11 mouse cellular contexts compared by ENCODE assay signal in genomic region chr16:14242553-14242952, GRCm38 (mm10). TPM values are rescaled to one million over a fixed set of nuclear protein-coding genes. Genes with fewer than 3 reads are reported as not detected.
DNase-seq lines count a peak whose midpoint lies in the region; ATAC-seq and TF ChIP-seq lines count a peak whose summit lies in the region.
"Had no signal": no experiment of that assay in that cellular context is flagged by ENCODE, and none has a peak within 500 bp of the region (broad histone marks: within the 10 kb centered on the region; RNA-seq: fewer than 3 reads in every experiment).

No protein-coding gene starts in this region.

- H3K4me1 ChIP-seq in lung, embryonic 14.5 days (ENCODE audit: insufficient read depth) = no peaks in the 10 kb centered on the region
- no peaks in the 10 kb centered on the region for H3K4me1 ChIP-seq in stomach, postnatal 0 days (replicated peaks; ENCODE audit: control insufficient read depth, insufficient read depth)
- H3K4me1 ChIP-seq: limb, embryonic 15.5 days had no signal

- H3K27ac ChIP-seq in lung, embryonic 14.5 days (ENCODE audit: low read depth) = no peak overlapping the region; the same call in 1 of the 2 replicates
- H3K27ac ChIP-seq in stomach, postnatal 0 days (replicated peaks) = no peak overlapping the region
- H3K27ac ChIP-seq: embryonic facial prominence, embryonic 13.5 days; limb, embryonic 15.5 days had no signal

- H3K9ac ChIP-seq in lung, embryonic 14.5 days = no peak overlapping the region
- H3K9ac ChIP-seq in stomach, postnatal 0 days (ENCODE audit: low read length) = no peak overlapping the region
- H3K9ac ChIP-seq: embryonic facial prominence, embryonic 13.5 days; limb, embryonic 15.5 days had no signal

- no peaks in the 10 kb centered on the region for H3K36me3 ChIP-seq in lung, embryonic 14.5 days (ENCODE audit: insufficient read depth)
- H3K36me3 ChIP-seq in stomach, postnatal 0 days (ENCODE audit: control insufficient read depth, insufficient read depth, low read length) = no peaks in the 10 kb centered on the region
- H3K36me3 ChIP-seq: embryonic facial prominence, embryonic 13.5 days; limb, embryonic 15.5 days had no signal

- 25% methylated on average over 2 of the region's 2 CpGs for WGBS in lung, embryonic 14.5 days
- WGBS in stomach, postnatal 0 days = 34% methylated on average over 2 of the region's 2 CpGs

- H3K27me3 ChIP-seq in lung, embryonic 14.5 days (ENCODE audit: insufficient read depth, low read length) = no peaks in the 10 kb centered on the region
- H3K27me3 ChIP-seq in stomach, postnatal 0 days (ENCODE audit: control insufficient read depth, insufficient read depth, low read length) = no peaks in the 10 kb centered on the region
- H3K27me3 ChIP-seq: embryonic facial prominence, embryonic 13.5 days; limb, embryonic 15.5 days had no signal

- H3K4me2 ChIP-seq in lung, embryonic 14.5 days = no peak overlapping the region
- no peak overlapping the region for H3K4me2 ChIP-seq in stomach, postnatal 0 days (replicated peaks; ENCODE audit: low read depth)
- H3K4me2 ChIP-seq: embryonic facial prominence, embryonic 13.5 days; limb, embryonic 15.5 days had no signal

- no peak for ATAC-seq in lung, embryonic 14.5 days (ENCODE audit: insufficient read depth)
- ATAC-seq in stomach, postnatal 0 days (ENCODE audit: low FRiP score, low TSS enrichment) = no peak

- no peaks in the 10 kb centered on the region for H3K9me3 ChIP-seq in lung, embryonic 14.5 days (ENCODE audit: low read depth, low read length)
- no peaks in the 10 kb centered on the region for H3K9me3 ChIP-seq in stomach, postnatal 0 days (ENCODE audit: control insufficient read depth, low read length)
- H3K9me3 ChIP-seq: embryonic facial prominence, embryonic 13.5 days; limb, embryonic 15.5 days had no signal

- no peak for TF ChIP-seq EP300 in stomach, postnatal 0 days (optimal IDR thresholded peaks at IDR 0.05)

- TF ChIP-seq CTCF in lung, embryonic 14.5 days (IDR thresholded peaks at IDR 0.05; ENCODE audit: low read depth) = peak; percentile 61
- TF ChIP-seq CTCF in stomach, postnatal 0 days (IDR thresholded peaks at IDR 0.05; ENCODE audit: low read depth) = peak; percentile 63

- peak; percentile 19 for DNase-seq in adrenal gland, postnatal 10 days
- no peak for DNase-seq in adrenal gland, adult 8-10 months
- peak; percentile 48 for DNase-seq in lung, embryonic 14.5 days
- DNase-seq in lung, postnatal 14 days = no peak
- peak; percentile 53 for DNase-seq in embryo, embryonic 10.5 days (ENCODE audit: low spot score)
- no peak for DNase-seq in stomach, postnatal 0 days (ENCODE audit: low spot score)
- DNase-seq in cerebellum, postnatal 4 days (ENCODE audit: low spot score in 2 of 2) = no peak
- DNase-seq in left cerebral cortex, adult 11 months (ENCODE audit: low spot score) = no peak
- DNase-seq: heart, postnatal 14 days had no signal

- H3K4me3 ChIP-seq in lung, embryonic 14.5 days (ENCODE audit: low read depth, low read length) = no peak overlapping the region
- H3K4me3 ChIP-seq in stomach, postnatal 0 days (ENCODE audit: low read depth, low read length) = no peak overlapping the region
- H3K4me3 ChIP-seq: embryonic facial prominence, embryonic 13.5 days; limb, embryonic 15.5 days had no signal

RNA-seq across cellular contexts. Expression of gene Myh11, which starts 48.6 kb away (rescaled TPM):
- total RNA-seq in adrenal gland, postnatal 10 days (2021) = 10 to 100 TPM; 12.0 to 19.6 TPM
- total RNA-seq in adrenal gland, adult 8-10 months (2022) = 1 to 10 TPM; 4.4 to 5.6 (median 5.1) TPM
- polyA plus RNA-seq in lung, embryonic 14.5 days (2014; fragmentation: Nextera tagmentation; extraction: Ambion mirVana) = 67.4 and 69.8 TPM in 2 replicates
- polyA plus RNA-seq in stomach, postnatal 0 days (2015; fragmentation: Nextera tagmentation; extraction: Ambion mirVana) = 202 and 245 TPM in 2 replicates

Comparison
In these comparisons a context has a peak if more than half of its experiments do, and no peak if none do; other contexts are left out.
1. DNase-seq: peak in adrenal gland, postnatal 10 days (single experiment), lung, embryonic 14.5 days (single experiment) and embryo, embryonic 10.5 days (single experiment); none in adrenal gland, adult 8-10 months (single experiment), lung, postnatal 14 days (single experiment), stomach, postnatal 0 days (single experiment), cerebellum, postnatal 4 days (0 of 2) and left cerebral cortex, adult 11 months (single experiment).